Mouse (Mus musculus): ENCODE results near the gene Msrb3. TPM values are rescaled to one million over a fixed set of nuclear protein-coding genes. Genes with fewer than 3 reads are reported as not detected.

The Msrb3 gene
- polyA plus RNA-seq, 1 experiment from 2014 or later, result 8.2 TPM

GRCm38 (mm10) chr10:120744441-120745137, 154.3 kb downstream of the Msrb3 start:
- Histone ChIP-seq H3K4me2 (ENCODE audit: low read depth, low read length, severe bottlenecking) (peak overlapping the region; percentile 55), H3K9ac (ENCODE audit: low read length) (peak overlapping the region; percentile 67), H3K36me3 (ENCODE audit: control insufficient read depth, insufficient read depth, low read length) (no peaks in the 10 kb centered on the region), H3K27me3 (ENCODE audit: control insufficient read depth, insufficient read depth, low read length) (no peaks in the 10 kb centered on the region), H3K4me3 (ENCODE audit: low read depth, low read length) (peak overlapping the region; percentile 21), H3K9me3 (ENCODE audit: control insufficient read depth, low read length) (no peaks in the 10 kb centered on the region), H3K4me1 (replicated peaks; ENCODE audit: control insufficient read depth, insufficient read depth, low read length) (peaks cover 8% of the 10 kb centered on the region; the same call in 1 of the 2 replicates), H3K27ac (ENCODE audit: low read depth, low read length) (peak overlapping the region; percentile 79)
- DNase-seq (ENCODE audit: low spot score) (peak; percentile 85), ATAC-seq (replicated peaks; ENCODE audit: low FRiP score) (peak; percentile 66)
- WGBS, result under 1% methylated on average over 15 of the region's 15 CpGs

GRCm38 (mm10) chr10:120736508-120737069, 162.3 kb downstream of the Msrb3 start:
- WGBS, result 3% methylated on average over 14 of the region's 14 CpGs
- H3K9me3 ChIP-seq (ENCODE audit: control insufficient read depth, low read length), result no peaks in the 10 kb centered on the region
- peak overlapping the region; percentile 53 for H3K9ac ChIP-seq (ENCODE audit: low read length)
- H3K4me3 ChIP-seq (ENCODE audit: low read depth, low read length), result peak overlapping the region; percentile 23
- peak; percentile 68 for ATAC-seq (replicated peaks; ENCODE audit: low FRiP score)
- 0 out of 2 replicates have a peak overlapping the region, but pooled peaks have one; percentile 18 for H3K27ac ChIP-seq (ENCODE audit: low read depth, low read length)
- DNase-seq (ENCODE audit: low spot score), result no peak
- peaks cover 12% of the 10 kb centered on the region; the same call in 1 of the 2 replicates for H3K4me1 ChIP-seq (replicated peaks; ENCODE audit: control insufficient read depth, insufficient read depth, low read length)
- peaks cover 2% of the 10 kb centered on the region; the same call in 1 of the 2 replicates for H3K27me3 ChIP-seq (ENCODE audit: control insufficient read depth, insufficient read depth, low read length)
- peak overlapping the region; percentile 55 for H3K4me2 ChIP-seq (ENCODE audit: low read depth, low read length, severe bottlenecking)
- H3K36me3 ChIP-seq (ENCODE audit: control insufficient read depth, insufficient read depth, low read length), result no peaks in the 10 kb centered on the region

GRCm38 (mm10) chr10:120735722-120736507, 163.0 kb downstream of the Msrb3 start:
- Histone ChIP-seq H3K9me3 (ENCODE audit: control insufficient read depth, low read length) (no peaks in the 10 kb centered on the region), H3K4me3 (ENCODE audit: low read depth, low read length) (peak overlapping the region; percentile 23), H3K4me2 (ENCODE audit: low read depth, low read length, severe bottlenecking) (peak overlapping the region; percentile 55), H3K27me3 (ENCODE audit: control insufficient read depth, insufficient read depth, low read length) (peaks cover 2% of the 10 kb centered on the region; the same call in 1 of the 2 replicates), H3K27ac (ENCODE audit: low read depth, low read length) (0 out of 2 replicates have a peak overlapping the region, but pooled peaks have one; percentile 18), H3K9ac (ENCODE audit: low read length) (peak overlapping the region; percentile 53), H3K4me1 (replicated peaks; ENCODE audit: control insufficient read depth, insufficient read depth, low read length) (peaks cover 12% of the 10 kb centered on the region; the same call in 1 of the 2 replicates), H3K36me3 (ENCODE audit: control insufficient read depth, insufficient read depth, low read length) (no peaks in the 10 kb centered on the region)
- 4% methylated on average over 25 of the region's 25 CpGs for WGBS
- DNase-seq (ENCODE audit: low spot score) (no peak), ATAC-seq (replicated peaks; ENCODE audit: low FRiP score) (0 out of 2 replicates have a peak, but pooled peaks have one; percentile 44)

- WGBS, result 98% methylated on average over 2 of the region's 2 CpGs
These were observed 164.5 kb downstream of the Msrb3 start for GRCm38 (mm10) chr10:120734364-120734763.

More at GRCm38 (mm10) chr10:120734364-120734763, 164.5 kb downstream of the Msrb3 start:
- Histone ChIP-seq H3K4me1 (replicated peaks; ENCODE audit: control insufficient read depth, insufficient read depth, low read length) (peaks cover 12% of the 10 kb centered on the region; the same call in 1 of the 2 replicates), H3K9ac (ENCODE audit: low read length) (no peak overlapping the region), H3K4me2 (ENCODE audit: low read depth, low read length, severe bottlenecking) (no peak overlapping the region), H3K27me3 (ENCODE audit: control insufficient read depth, insufficient read depth, low read length) (peaks cover 2% of the 10 kb centered on the region; the same call in 1 of the 2 replicates), H3K27ac (ENCODE audit: low read depth, low read length) (no peak overlapping the region), H3K4me3 (ENCODE audit: low read depth, low read length) (no peak overlapping the region), H3K36me3 (ENCODE audit: control insufficient read depth, insufficient read depth, low read length) (no peaks in the 10 kb centered on the region), H3K9me3 (ENCODE audit: control insufficient read depth, low read length) (no peaks in the 10 kb centered on the region)
- DNase-seq (ENCODE audit: low spot score), result no peak
- ATAC-seq (replicated peaks; ENCODE audit: low FRiP score), result no peak

Other genes starting within 250 kb of the Msrb3 start
- gene Lemd3, start 80.2 kb upstream of the Msrb3 start, polyA plus RNA-seq (2014; fragmentation: Nextera tagmentation; extraction: Ambion mirVana), result 4.6 and 4.8 TPM in 2 replicates
- gene Wif1, start 134.9 kb upstream of the Msrb3 start, polyA plus RNA-seq (2014; fragmentation: Nextera tagmentation; extraction: Ambion mirVana), result 8.0 and 11.2 TPM in 2 replicates